Mouse (Mus musculus): ENCODE measurements around the gene Ndufb7.

The Ndufb7 gene

DNA sequence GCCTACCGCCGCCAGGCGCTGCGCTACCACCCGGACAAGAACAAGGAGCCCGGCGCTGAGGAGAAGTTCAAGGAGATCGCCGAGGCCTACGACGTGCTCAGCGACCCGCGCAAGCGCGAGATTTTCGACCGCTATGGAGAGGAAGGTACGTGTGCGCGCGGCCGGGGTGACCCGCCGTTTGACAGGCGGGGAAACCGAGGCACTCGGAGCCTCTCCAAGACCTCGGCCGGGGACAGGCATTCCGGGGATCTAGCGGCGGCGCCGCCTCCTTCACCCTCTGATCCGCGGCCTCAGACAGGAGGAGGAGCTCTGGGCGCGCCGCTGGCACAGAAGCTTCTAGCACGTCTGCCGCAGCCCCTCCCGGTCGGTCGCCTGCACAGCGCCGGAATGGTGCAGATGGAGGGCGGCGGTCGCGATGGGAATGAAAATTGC lies 41.9 kb downstream of the Ndufb7 start:
- peak; percentile 74 to 77 for DNase-seq

DNA sequence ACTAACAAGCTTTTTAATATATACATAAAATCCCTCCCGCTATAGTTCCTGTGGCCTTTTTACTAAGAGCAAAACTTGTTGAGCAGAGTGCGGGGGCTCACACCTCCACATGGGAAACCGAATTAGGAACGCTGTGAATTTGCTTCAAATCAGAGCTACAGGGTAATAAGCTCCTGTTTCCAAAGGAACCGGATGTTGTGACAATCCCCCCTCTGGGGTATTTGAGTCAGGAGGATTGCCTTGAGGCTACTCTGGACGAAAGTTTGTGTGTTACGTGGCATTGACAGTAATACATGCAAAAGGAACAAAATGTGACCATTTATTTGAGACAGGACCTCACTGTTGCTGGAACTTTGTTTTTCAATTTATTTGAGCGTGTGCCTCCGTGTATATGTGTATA lies 42.6 kb downstream of the Ndufb7 start:
- no peak for DNase-seq

DNA sequence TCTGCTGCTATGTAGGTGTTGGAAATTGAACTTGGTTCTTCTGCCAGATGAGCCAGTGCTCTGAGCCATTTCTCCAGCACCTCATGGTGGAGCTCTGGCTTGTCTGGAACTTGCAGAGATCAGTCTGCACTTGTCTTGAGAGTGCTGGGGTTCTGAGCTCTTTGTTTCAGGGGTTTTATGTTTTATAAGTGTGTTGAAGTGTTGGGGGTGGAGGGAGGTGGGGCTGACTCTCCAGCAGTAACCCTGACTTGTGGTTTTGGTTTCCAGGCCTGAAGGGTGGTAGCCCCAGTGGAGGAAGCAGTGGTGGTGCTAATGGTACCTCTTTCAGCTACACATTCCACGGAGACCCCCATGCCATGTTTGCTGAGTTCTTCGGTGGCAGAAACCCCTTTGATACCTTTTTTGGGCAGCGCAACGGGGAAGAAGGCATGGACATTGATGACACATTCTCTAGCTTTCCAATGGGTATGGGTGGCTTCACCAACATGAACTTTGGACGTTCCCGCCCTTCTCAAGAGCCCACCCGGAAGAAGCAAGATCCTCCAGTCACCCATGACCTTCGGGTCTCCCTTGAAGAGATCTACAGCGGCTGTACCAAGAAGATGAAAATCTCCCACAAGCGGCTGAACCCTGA lies 43.2 kb downstream of the Ndufb7 start:
- DNase-seq: no peak

DNA sequence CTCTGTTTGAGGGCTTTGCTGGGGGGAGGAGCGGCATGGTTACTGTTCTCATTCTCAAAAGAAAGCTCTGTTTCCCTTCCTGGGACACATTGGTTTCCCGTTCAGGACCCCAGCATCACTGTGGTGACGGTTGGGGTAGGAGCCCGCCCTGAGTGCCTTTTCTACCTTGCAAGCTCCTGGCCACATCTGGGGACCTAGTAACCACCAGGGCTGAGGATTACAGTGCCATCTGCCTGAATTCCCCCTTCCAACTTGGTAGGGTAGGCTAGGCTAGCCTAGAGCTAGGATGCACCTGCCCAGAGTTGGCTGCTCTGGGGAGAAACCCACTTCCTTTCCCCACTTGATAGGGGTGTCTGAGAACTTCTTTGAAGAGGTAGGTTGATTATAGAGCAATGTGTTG lies 45.5 kb downstream of the Ndufb7 start:
- no peak for DNase-seq

DNA sequence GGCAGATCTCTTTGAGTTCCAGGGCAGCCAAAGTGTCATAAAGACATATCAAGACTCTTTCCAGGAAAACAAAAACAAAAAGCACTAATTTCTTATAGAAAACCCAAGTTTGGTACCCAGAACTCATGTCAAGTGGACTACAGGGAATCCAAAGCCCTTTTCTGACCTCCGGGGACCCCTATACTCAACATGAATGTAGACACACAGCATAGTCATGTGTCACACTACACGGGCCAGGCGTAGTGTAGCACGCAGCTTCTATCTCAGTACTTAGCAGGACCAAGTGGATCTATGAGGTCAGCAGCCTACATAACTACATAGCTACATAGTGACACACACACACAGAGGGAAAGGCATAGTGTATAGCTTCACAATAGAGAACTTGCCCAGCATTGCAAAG lies 47.2 kb downstream of the Ndufb7 start:
- DNase-seq: no peak

DNA sequence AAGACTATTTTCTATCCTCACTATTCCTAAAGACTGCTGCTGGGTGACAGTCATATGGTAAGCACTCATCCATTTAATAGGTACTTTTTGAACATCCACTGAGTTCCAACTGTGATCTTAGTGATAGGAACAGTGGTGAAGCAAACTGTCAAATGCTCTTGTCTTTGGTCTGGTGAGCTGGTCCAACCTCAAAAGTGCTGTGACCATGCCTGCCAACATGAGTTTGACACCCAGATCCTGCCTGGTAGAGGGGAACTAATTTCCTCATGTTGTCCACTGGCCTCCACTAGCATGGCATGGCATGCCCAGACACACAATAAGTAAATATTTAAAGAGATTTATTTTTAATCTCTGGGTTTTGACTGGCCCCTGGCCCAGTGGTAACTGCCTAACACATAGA lies 50.2 kb downstream of the Ndufb7 start:
- DNase-seq: no peak

DNA sequence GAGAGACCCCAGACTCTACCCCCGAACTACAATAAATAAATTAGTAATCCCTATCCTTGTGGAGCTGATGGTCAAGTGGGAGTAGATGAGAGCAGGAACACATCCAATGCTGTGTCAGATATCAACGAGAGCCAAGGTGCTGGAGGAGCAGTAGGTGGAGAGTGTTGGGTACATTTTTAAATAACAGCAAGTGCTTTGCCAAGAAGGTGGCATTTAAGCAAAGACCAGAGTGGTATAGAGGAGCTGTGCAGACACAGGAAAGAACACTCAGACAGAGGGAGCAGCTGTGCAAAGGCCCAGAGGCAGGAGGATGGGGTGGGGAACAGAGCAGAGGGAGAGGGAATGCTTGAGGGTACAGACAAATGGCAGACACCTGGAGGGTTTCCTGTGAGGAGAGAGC lies 50.6 kb downstream of the Ndufb7 start:
- DNase-seq: no peak

DNA sequence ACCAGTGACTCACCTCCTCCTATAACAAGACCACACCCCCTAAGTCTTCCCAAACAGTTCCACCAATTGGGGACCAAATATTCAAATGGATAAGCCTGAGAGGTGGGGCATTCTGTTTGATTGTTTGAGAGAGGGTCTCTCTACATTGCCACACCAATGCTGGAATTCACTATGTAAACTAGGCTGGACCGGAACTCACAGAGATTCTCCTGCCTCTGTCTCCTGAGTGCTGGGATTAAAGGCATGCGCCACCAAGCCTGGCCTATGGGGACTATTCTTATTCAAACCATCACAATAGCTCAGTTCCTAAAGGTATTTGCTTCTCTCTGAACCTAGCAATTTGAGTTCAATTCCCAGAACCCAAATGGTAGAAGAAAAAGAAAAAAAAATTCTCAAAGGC lies 52.1 kb downstream of the Ndufb7 start:
- no peak for DNase-seq

DNA sequence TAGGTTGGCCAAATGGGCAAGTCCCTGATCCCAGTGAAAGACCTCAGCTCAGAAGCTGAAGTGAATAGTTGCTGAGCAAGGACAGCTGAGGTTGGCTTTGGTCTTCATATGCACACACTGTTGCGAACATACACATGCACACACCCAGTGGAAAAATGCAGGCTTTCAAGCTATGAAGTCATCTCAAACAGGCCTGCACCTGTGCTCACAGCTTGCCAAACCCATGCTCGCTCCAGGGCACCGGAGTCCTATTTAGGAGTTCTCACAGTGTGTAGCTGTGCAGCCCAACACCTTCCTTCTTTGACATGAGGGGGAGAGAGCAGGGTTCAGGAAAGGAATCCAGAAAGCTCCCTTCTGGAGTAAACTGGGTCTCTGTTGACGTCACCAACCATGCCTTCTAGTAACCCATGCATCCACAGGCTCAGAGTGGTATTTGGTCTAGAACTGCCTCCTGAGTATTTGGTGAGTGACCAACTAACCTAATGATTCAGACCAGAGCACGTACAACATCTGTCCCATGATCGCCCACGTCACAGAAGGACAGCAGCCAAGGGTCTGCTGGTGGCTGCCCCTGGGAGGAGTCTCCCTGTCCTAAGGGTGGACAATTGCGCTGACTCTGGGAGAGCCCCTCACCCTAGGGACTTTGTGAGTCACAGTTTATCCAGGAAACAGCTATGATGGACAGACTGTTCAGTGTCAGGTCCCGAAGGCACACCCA lies 53.3 kb downstream of the Ndufb7 start:
- no peak for DNase-seq

All from spleen, adult 18-20 months (tissue).